Mouse (Mus musculus) myocyte (in vitro differentiated cells): ENCODE measurements around the gene Cwc22.

Experiments used
- MAX ChIP-seq: IDR thresholded peaks from one replicate; pipeline ENCODE4 v1.6.1; 2011; ENCODE audit warnings: low read depth, mild to moderate bottlenecking, control low read depth
- MYOG ChIP-seq, 3 experiments: IDR thresholded peaks; one replicate each; pipeline ENCODE4 v1.6.1; 2011; ENCODE audit warnings: control low read depth in 2 of 3, low read depth in 2 of 3, mild to moderate bottlenecking in 2 of 3; ENCODE audit not compliant: insufficient read length in 2 of 3, control insufficient read depth in 1 of 3, insufficient read depth in 1 of 3
- POLR2A ChIP-seq: IDR thresholded peaks from one replicate; pipeline ENCODE4 v1.6.1; 2011; ENCODE audit warnings: low read depth, mild to moderate bottlenecking, control low read depth, moderate library complexity; ENCODE audit not compliant: insufficient read length
- REST ChIP-seq: IDR thresholded peaks from one replicate; pipeline ENCODE4 v1.6.1; 2011; ENCODE audit warnings: mild to moderate bottlenecking, control low read depth, moderate library complexity; ENCODE audit not compliant: insufficient read depth, insufficient read length
- SRF ChIP-seq: IDR thresholded peaks from one replicate; pipeline ENCODE4 v1.6.1; 2011; ENCODE audit warnings: low read depth; ENCODE audit not compliant: control insufficient read depth, insufficient read length

- TF ChIP-seq POLR2A, result no peak
- no peak for TF ChIP-seq MAX
- no peak for TF ChIP-seq REST
- TF ChIP-seq MYOG (IDR thresholded peaks at IDR 0.05; ENCODE audit: control insufficient read depth in 1 of 3, insufficient read depth in 1 of 3, insufficient read length in 2 of 3, low read depth in 2 of 3), result no peak
- no peak for TF ChIP-seq SRF
These were observed 3.9 kb upstream of the Cwc22 start for GRCm38 (mm10) chr2:77950111-77950510.
